Mouse (Mus musculus): Measurements from ENCODE around the gene Ccdc148. TPM values are rescaled to one million over a fixed set of nuclear protein-coding genes. Genes with fewer than 3 reads are reported as not detected.

Gene Ccdc148
- total and polyA plus RNA-seq, 3 experiments, result not detected

DNA sequence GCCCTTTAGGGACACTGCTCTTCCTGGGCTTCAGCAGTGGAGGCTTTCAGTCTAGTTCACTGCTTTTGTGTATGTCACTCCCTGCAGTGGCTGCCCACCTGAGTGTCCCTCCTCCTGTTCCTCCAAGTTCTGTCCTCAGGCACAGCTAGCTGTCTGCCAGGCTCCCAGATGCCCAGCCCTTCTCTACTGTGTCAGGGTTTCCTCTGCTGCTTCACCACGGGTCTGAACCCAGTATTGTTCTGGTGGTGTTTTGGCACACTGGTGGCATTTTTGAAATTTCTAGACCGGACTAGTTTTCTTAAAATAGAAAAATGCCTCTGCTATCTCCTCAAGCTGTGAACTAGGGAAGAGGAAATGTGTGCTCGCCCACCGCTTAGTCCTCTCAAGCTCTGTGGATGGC, 46.8 kb upstream of the Ccdc148 start:
- TF ChIP-seq USF2 (IDR thresholded peaks at IDR 0.05; ENCODE audit: borderline replicate concordance in 1 of 2, insufficient read depth in 1 of 2, low read depth in 1 of 2, low read length in 2 of 2), result no peak
- TF ChIP-seq MAZ (IDR thresholded peaks at IDR 0.05; ENCODE audit: low read depth, low read length), result no peak
- no peak for TF ChIP-seq TBP (IDR thresholded peaks at IDR 0.05; ENCODE audit: low read depth, low read length)
- TF ChIP-seq SIN3A (IDR thresholded peaks at IDR 0.05; ENCODE audit: low read length), result no peak
- TF ChIP-seq ZKSCAN1 (IDR thresholded peaks at IDR 0.05; ENCODE audit: low read depth, low read length), result no peak
- no peak for TF ChIP-seq ZMIZ1 (IDR thresholded peaks at IDR 0.05; ENCODE audit: low read depth, low read length)
- no peak for TF ChIP-seq GABPA (IDR thresholded peaks at IDR 0.05; ENCODE audit: low read depth, low read length)
- TF ChIP-seq USF1 (IDR thresholded peaks at IDR 0.05; ENCODE audit: low read depth, low read length), result no peak
- TF ChIP-seq TAL1 (IDR thresholded peaks at IDR 0.05; ENCODE audit: low read length), result no peak
- TF ChIP-seq SMC3 (IDR thresholded peaks at IDR 0.05; ENCODE audit: low read depth, low read length), result no peak
- no peak for TF ChIP-seq EP300 (IDR thresholded peaks at IDR 0.05; ENCODE audit: low read depth in 1 of 2, low read length in 2 of 2)
- no peak for TF ChIP-seq CHD2 (IDR thresholded peaks at IDR 0.05; ENCODE audit: low read length)
- no peak for TF ChIP-seq CTCF (IDR thresholded peaks at IDR 0.05 in 2 of 3, conservative IDR thresholded peaks at IDR 0.05 in 1 of 3; ENCODE audit: control insufficient read depth in 1 of 3, insufficient read depth in 1 of 3, low read depth in 2 of 3, low read length in 3 of 3, poor library complexity in 1 of 3, severe bottlenecking in 1 of 3)
- TF ChIP-seq KAT2A (conservative IDR thresholded peaks at IDR 0.05; ENCODE audit: low read depth, low read length), result no peak
- no peak for TF ChIP-seq UBTF (IDR thresholded peaks at IDR 0.05; ENCODE audit: borderline replicate concordance, insufficient read depth, low read depth, low read length)
- no peak overlapping the region for H3K4me3 ChIP-seq (ENCODE audit: control insufficient read depth in 1 of 2, insufficient read depth in 1 of 2, low read depth in 2 of 2, low read length in 2 of 2)
- no peaks in the 10 kb centered on the region for H3K4me1 ChIP-seq (ENCODE audit: control insufficient read depth in 1 of 2, insufficient read depth in 2 of 2, low read length in 2 of 2)
- no peak for DNase-seq (ENCODE audit: low read depth, low spot score)
- H3K9ac ChIP-seq (ENCODE audit: control insufficient read depth, low read depth, low read length, poor library complexity, severe bottlenecking), result no peak overlapping the region
- H3K27ac ChIP-seq (ENCODE audit: control insufficient read depth, low read depth, low read length), result no peak overlapping the region
- no peaks in the 10 kb centered on the region for H3K36me3 ChIP-seq (ENCODE audit: control insufficient read depth in 1 of 2, insufficient read depth in 2 of 2, low read length in 2 of 2)
- H3K79me2 ChIP-seq (ENCODE audit: control insufficient read depth, insufficient read depth, low read length, poor library complexity), result no peaks in the 10 kb centered on the region
- no peaks in the 10 kb centered on the region for H3K9me3 ChIP-seq (replicated peaks; ENCODE audit: insufficient read depth, low read length)
- H3K27me3 ChIP-seq (ENCODE audit: control insufficient read depth in 1 of 2, insufficient read depth in 2 of 2, low read length in 2 of 2), result no peaks in the 10 kb centered on the region

DNA sequence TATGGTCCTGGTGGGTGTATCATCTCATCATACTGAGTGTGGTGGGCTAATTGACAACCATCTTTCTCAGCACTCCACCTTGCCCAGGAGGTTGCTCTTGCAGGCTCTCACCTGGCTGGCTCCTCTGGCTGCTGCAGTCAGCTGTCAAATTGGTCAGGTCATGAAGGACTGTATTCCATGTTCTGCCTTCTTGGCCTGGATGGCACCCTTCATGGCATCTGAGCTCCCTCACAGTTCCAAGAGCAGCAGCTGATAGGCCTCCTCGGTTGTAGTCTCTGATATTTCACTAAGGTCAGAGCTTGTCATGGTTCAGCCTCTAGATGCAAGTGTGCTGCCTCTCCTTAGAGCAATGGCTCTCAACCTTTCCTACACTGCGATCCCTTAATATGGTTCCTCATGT, 45.7 kb upstream of the Ccdc148 start:
- no peaks in the 10 kb centered on the region for H3K4me1 ChIP-seq (ENCODE audit: control insufficient read depth in 1 of 2, insufficient read depth in 2 of 2, low read length in 2 of 2)
- DNase-seq (ENCODE audit: low read depth, low spot score), result no peak
- H3K79me2 ChIP-seq (ENCODE audit: control insufficient read depth, insufficient read depth, low read length, poor library complexity), result no peaks in the 10 kb centered on the region
- H3K4me3 ChIP-seq (ENCODE audit: control insufficient read depth in 1 of 2, insufficient read depth in 1 of 2, low read depth in 2 of 2, low read length in 2 of 2), result no peak overlapping the region
- H3K9me3 ChIP-seq (replicated peaks; ENCODE audit: insufficient read depth, low read length), result no peaks in the 10 kb centered on the region
- no peak overlapping the region for H3K27ac ChIP-seq (ENCODE audit: control insufficient read depth, low read depth, low read length)
- no peaks in the 10 kb centered on the region for H3K27me3 ChIP-seq (ENCODE audit: control insufficient read depth in 1 of 2, insufficient read depth in 2 of 2, low read length in 2 of 2)
- H3K9ac ChIP-seq (ENCODE audit: control insufficient read depth, low read depth, low read length, poor library complexity, severe bottlenecking), result no peak overlapping the region
- H3K36me3 ChIP-seq (ENCODE audit: control insufficient read depth in 1 of 2, insufficient read depth in 2 of 2, low read length in 2 of 2), result no peaks in the 10 kb centered on the region
- TF ChIP-seq USF2 (IDR thresholded peaks at IDR 0.05; ENCODE audit: borderline replicate concordance in 1 of 2, insufficient read depth in 1 of 2, low read depth in 1 of 2, low read length in 2 of 2) (no peak), NELFE (IDR thresholded peaks at IDR 0.05; ENCODE audit: low read depth, low read length) (no peak), MAX (IDR thresholded peaks at IDR 0.05; ENCODE audit: low read length) (no peak), E2F4 (IDR thresholded peaks at IDR 0.05; ENCODE audit: borderline replicate concordance, low read depth, low read length) (no peak), ZKSCAN1 (IDR thresholded peaks at IDR 0.05; ENCODE audit: low read depth, low read length) (no peak), BHLHE40 (IDR thresholded peaks at IDR 0.05; ENCODE audit: borderline replicate concordance, low read depth, low read length) (no peak), MYC (IDR thresholded peaks at IDR 0.05; ENCODE audit: low read depth, low read length) (no peak), GABPA (IDR thresholded peaks at IDR 0.05; ENCODE audit: low read depth, low read length) (no peak)

Data from MEL (cell line).